Mouse (Mus musculus): ENCODE data around the gene Gm1043. TPM values are rescaled to one million over a fixed set of nuclear protein-coding genes. Genes with fewer than 3 reads are reported as not detected.
A peak's percentile ranks its signal among the peaks of the same experiment; 100 is the strongest.

The Gm1043 gene
- polyA plus RNA-seq, 1 experiment from 2014 or later, result 2.0 TPM

GRCm38 (mm10) chr5:37046791-37047190 is 38.4 kb upstream of the Gm1043 start:
- Histone ChIP-seq H3K4me1 (ENCODE audit: control insufficient read depth, insufficient read depth, low read length) (peaks cover 5% of the 10 kb centered on the region; the same call in 1 of the 2 replicates), H3K27me3 (ENCODE audit: control insufficient read depth, insufficient read depth, low read length) (no peaks in the 10 kb centered on the region), H3K4me2 (ENCODE audit: low read length) (no peak overlapping the region), H3K9me3 (ENCODE audit: control insufficient read depth, low read length) (no peaks in the 10 kb centered on the region), H3K36me3 (ENCODE audit: control insufficient read depth, insufficient read depth, low read length) (no peaks in the 10 kb centered on the region), H3K27ac (replicated peaks; ENCODE audit: low read depth, low read length) (no peak overlapping the region), H3K4me3 (replicated peaks; ENCODE audit: low read depth, low read length) (no peak overlapping the region), H3K9ac (replicated peaks; ENCODE audit: low read length) (no peak overlapping the region)
- no peak for DNase-seq
- no peak for ATAC-seq (ENCODE audit: low FRiP score, low TSS enrichment)
- WGBS, result 59% methylated on average over 5 of the region's 5 CpGs

GRCm38 (mm10) chr5:37047206-37047915 is 37.8 kb upstream of the Gm1043 start:
- Histone ChIP-seq H3K4me2 (ENCODE audit: low read length) (no peak overlapping the region), H3K4me1 (ENCODE audit: control insufficient read depth, insufficient read depth, low read length) (peaks cover 5% of the 10 kb centered on the region; the same call in 1 of the 2 replicates), H3K9me3 (ENCODE audit: control insufficient read depth, low read length) (no peaks in the 10 kb centered on the region), H3K27ac (replicated peaks; ENCODE audit: low read depth, low read length) (no peak overlapping the region), H3K9ac (replicated peaks; ENCODE audit: low read length) (no peak overlapping the region), H3K27me3 (ENCODE audit: control insufficient read depth, insufficient read depth, low read length) (no peaks in the 10 kb centered on the region), H3K4me3 (replicated peaks; ENCODE audit: low read depth, low read length) (no peak overlapping the region), H3K36me3 (ENCODE audit: control insufficient read depth, insufficient read depth, low read length) (no peaks in the 10 kb centered on the region)
- DNase-seq (no peak), ATAC-seq (ENCODE audit: low FRiP score, low TSS enrichment) (no peak)
- 60% methylated on average over 14 of the region's 17 CpGs for whole genome bisulfite sequencing

DNA sequence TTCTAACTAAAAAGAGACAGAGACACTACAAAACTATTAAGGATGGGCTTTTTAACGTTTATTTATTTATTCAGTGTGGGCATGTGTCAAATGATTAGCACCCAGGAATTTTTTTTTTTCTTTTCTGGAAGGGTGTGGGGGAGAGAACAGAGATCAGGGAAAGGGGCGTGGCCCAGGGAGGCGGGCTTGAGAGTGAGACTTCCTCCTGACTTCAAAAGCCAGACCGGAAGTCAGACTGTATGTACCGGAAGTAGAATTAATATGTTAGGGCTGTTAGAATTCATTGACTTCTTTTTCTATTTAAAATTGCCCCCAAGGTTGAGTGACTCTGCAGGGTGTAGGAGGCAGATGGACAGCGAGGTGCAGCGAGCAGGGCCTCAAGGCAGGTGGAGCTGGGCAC is 37.2 kb upstream of the Gm1043 start:
- H3K4me3 ChIP-seq (replicated peaks; ENCODE audit: low read depth, low read length), result no peak overlapping the region
- H3K4me2 ChIP-seq (ENCODE audit: low read length), result no peak overlapping the region
- H3K27ac ChIP-seq (replicated peaks; ENCODE audit: low read depth, low read length), result no peak overlapping the region
- H3K9ac ChIP-seq (replicated peaks; ENCODE audit: low read length), result no peak overlapping the region
- no peaks in the 10 kb centered on the region for H3K36me3 ChIP-seq (ENCODE audit: control insufficient read depth, insufficient read depth, low read length)
- DNase-seq (no peak), ATAC-seq (ENCODE audit: low FRiP score, low TSS enrichment) (no peak)
- peaks cover 5% of the 10 kb centered on the region; the same call in 1 of the 2 replicates for H3K4me1 ChIP-seq (ENCODE audit: control insufficient read depth, insufficient read depth, low read length)
- no peaks in the 10 kb centered on the region for H3K27me3 ChIP-seq (ENCODE audit: control insufficient read depth, insufficient read depth, low read length)
- WGBS, result 79% methylated on average over 7 of the region's 7 CpGs
- no peaks in the 10 kb centered on the region for H3K9me3 ChIP-seq (ENCODE audit: control insufficient read depth, low read length)

DNA sequence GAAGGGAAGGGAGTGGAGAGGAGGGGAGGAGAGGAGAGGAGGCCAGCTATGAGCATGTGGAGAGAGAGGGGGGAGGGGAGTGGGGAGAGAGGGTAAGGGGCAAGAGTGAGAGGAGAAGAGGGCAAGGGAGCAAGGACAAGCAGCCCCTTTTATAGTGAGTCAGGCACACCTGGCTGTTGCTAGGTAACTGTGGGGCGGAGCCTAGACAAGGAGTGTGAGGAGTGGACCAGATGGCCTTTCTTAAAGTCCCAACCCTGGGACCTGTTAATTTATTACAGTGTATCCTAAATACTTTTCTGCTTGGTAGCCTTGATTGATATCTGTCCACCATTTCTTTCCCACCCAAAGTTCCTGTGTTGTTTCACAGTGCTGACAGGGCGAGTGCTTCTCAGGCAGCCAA is 36.1 kb upstream of the Gm1043 start:
- H3K4me2 ChIP-seq (ENCODE audit: low read length), result no peak overlapping the region
- H3K36me3 ChIP-seq (ENCODE audit: control insufficient read depth, insufficient read depth, low read length), result no peaks in the 10 kb centered on the region
- H3K27me3 ChIP-seq (ENCODE audit: control insufficient read depth, insufficient read depth, low read length), result no peaks in the 10 kb centered on the region
- DNase-seq, result no peak
- no peak overlapping the region for H3K9ac ChIP-seq (replicated peaks; ENCODE audit: low read length)
- whole genome bisulfite sequencing, result 77% methylated on average over 2 of the region's 2 CpGs
- H3K4me3 ChIP-seq (replicated peaks; ENCODE audit: low read depth, low read length), result no peak overlapping the region
- no peaks in the 10 kb centered on the region for H3K9me3 ChIP-seq (ENCODE audit: control insufficient read depth, low read length)
- H3K4me1 ChIP-seq (ENCODE audit: control insufficient read depth, insufficient read depth, low read length), result peaks cover 5% of the 10 kb centered on the region; the same call in 1 of the 2 replicates
- no peak for ATAC-seq (ENCODE audit: low FRiP score, low TSS enrichment)
- no peak overlapping the region for H3K27ac ChIP-seq (replicated peaks; ENCODE audit: low read depth, low read length)

GRCm38 (mm10) chr5:37050521-37051373 is 34.4 kb upstream of the Gm1043 start:
- H3K27ac ChIP-seq (replicated peaks; ENCODE audit: low read depth, low read length), result no peak overlapping the region
- H3K4me3 ChIP-seq (replicated peaks; ENCODE audit: low read depth, low read length), result no peak overlapping the region
- H3K4me2 ChIP-seq (ENCODE audit: low read length), result no peak overlapping the region
- DNase-seq (no peak), ATAC-seq (ENCODE audit: low FRiP score, low TSS enrichment) (no peak)
- 43% methylated on average over 9 of the region's 9 CpGs for WGBS
- no peak overlapping the region for H3K9ac ChIP-seq (replicated peaks; ENCODE audit: low read length)
- H3K4me1 ChIP-seq (ENCODE audit: control insufficient read depth, insufficient read depth, low read length), result peaks cover 5% of the 10 kb centered on the region; the same call in 1 of the 2 replicates
- no peaks in the 10 kb centered on the region for H3K9me3 ChIP-seq (ENCODE audit: control insufficient read depth, low read length)
- no peaks in the 10 kb centered on the region for H3K27me3 ChIP-seq (ENCODE audit: control insufficient read depth, insufficient read depth, low read length)
- no peaks in the 10 kb centered on the region for H3K36me3 ChIP-seq (ENCODE audit: control insufficient read depth, insufficient read depth, low read length)

GRCm38 (mm10) chr5:37051374-37052100 is 33.6 kb upstream of the Gm1043 start:
- Histone ChIP-seq H3K36me3 (ENCODE audit: control insufficient read depth, insufficient read depth, low read length) (no peaks in the 10 kb centered on the region), H3K27me3 (ENCODE audit: control insufficient read depth, insufficient read depth, low read length) (no peaks in the 10 kb centered on the region), H3K27ac (replicated peaks; ENCODE audit: low read depth, low read length) (no peak overlapping the region), H3K9ac (replicated peaks; ENCODE audit: low read length) (no peak overlapping the region), H3K4me1 (ENCODE audit: control insufficient read depth, insufficient read depth, low read length) (peaks cover 5% of the 10 kb centered on the region; the same call in 1 of the 2 replicates), H3K4me2 (ENCODE audit: low read length) (no peak overlapping the region), H3K9me3 (ENCODE audit: control insufficient read depth, low read length) (no peaks in the 10 kb centered on the region), H3K4me3 (replicated peaks; ENCODE audit: low read depth, low read length) (no peak overlapping the region)
- DNase-seq (no peak), ATAC-seq (ENCODE audit: low FRiP score, low TSS enrichment) (no peak)
- 89% methylated on average over 16 of the region's 16 CpGs for WGBS

DNA sequence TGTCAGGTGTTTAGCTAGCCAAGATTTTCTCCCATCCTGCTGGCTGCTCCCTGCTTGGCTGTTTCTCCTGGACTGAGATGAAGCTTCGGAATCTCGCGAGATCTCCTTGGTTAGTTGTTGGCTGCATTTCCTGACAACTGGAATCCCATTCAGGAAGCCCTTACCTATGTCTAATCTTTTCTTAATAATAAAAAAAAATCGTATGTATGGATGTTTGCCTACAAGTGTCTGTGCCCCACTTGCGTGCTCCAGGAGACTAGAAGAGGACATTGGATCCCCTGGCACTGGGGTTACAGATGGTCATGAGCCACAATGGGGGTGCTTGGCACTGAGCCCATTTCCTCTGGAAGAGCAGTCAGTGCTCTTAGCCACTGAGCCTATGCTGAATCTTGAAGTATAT is 32.3 kb upstream of the Gm1043 start:
- no peaks in the 10 kb centered on the region for H3K27me3 ChIP-seq (ENCODE audit: control insufficient read depth, insufficient read depth, low read length)
- peaks cover 5% of the 10 kb centered on the region; the same call in 1 of the 2 replicates for H3K4me1 ChIP-seq (ENCODE audit: control insufficient read depth, insufficient read depth, low read length)
- H3K9me3 ChIP-seq (ENCODE audit: control insufficient read depth, low read length), result no peaks in the 10 kb centered on the region
- H3K4me3 ChIP-seq (replicated peaks; ENCODE audit: low read depth, low read length), result no peak overlapping the region
- H3K36me3 ChIP-seq (ENCODE audit: control insufficient read depth, insufficient read depth, low read length), result no peaks in the 10 kb centered on the region
- H3K27ac ChIP-seq (replicated peaks; ENCODE audit: low read depth, low read length), result 0 out of 2 replicates have a peak overlapping the region, but pooled peaks have one; percentile 1
- 87% methylated on average over 5 of the region's 5 CpGs for WGBS
- no peak overlapping the region for H3K9ac ChIP-seq (replicated peaks; ENCODE audit: low read length)
- ATAC-seq (ENCODE audit: low FRiP score, low TSS enrichment) (no peak), DNase-seq (peak; percentile 37)
- H3K4me2 ChIP-seq (ENCODE audit: low read length), result no peak overlapping the region

GRCm38 (mm10) chr5:37055789-37056188 is 29.4 kb upstream of the Gm1043 start:
- no peak overlapping the region for H3K9ac ChIP-seq (replicated peaks; ENCODE audit: low read length)
- H3K36me3 ChIP-seq (ENCODE audit: control insufficient read depth, insufficient read depth, low read length), result no peaks in the 10 kb centered on the region
- ATAC-seq (ENCODE audit: low FRiP score, low TSS enrichment), result no peak
- no peak for DNase-seq
- no peak overlapping the region for H3K4me3 ChIP-seq (replicated peaks; ENCODE audit: low read depth, low read length)
- no peaks in the 10 kb centered on the region for H3K27me3 ChIP-seq (ENCODE audit: control insufficient read depth, insufficient read depth, low read length)
- peaks cover 2% of the 10 kb centered on the region; the same call in 1 of the 2 replicates for H3K4me1 ChIP-seq (ENCODE audit: control insufficient read depth, insufficient read depth, low read length)
- no peak overlapping the region for H3K4me2 ChIP-seq (ENCODE audit: low read length)
- no peak overlapping the region for H3K27ac ChIP-seq (replicated peaks; ENCODE audit: low read depth, low read length)
- whole genome bisulfite sequencing, result 75% methylated on average over 1 of the region's 1 CpGs
- no peaks in the 10 kb centered on the region for H3K9me3 ChIP-seq (ENCODE audit: control insufficient read depth, low read length)

Data from midbrain, embryonic 14.5 days (tissue).